Mouse (Mus musculus): Measurements from ENCODE around the gene C1qb.

The C1qb gene

DNA sequence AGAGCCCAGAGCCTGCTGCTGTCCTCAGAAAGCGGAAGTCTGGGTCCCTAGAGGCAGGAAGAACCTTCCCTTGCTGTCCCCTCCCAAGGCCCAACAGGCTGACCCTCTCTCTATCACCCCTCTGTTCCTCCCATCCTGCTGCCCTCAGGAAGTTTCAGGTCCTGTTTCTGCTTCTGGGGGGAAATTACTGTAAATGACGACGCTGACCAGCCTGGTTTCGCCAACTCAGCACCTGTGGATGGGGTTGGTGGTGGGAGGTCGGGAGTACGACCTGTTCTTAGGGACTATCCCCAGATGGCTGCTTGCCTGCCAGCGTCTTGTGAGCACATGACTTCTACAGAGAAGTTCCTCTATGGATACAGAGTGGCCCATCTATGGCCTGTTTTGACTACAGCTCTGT lies at the start of gene C1qb:
C1qb (minus strand) TSS at position 87 of the 400 bp plus-strand sequence.
- DNase-seq: no peak

DNA sequence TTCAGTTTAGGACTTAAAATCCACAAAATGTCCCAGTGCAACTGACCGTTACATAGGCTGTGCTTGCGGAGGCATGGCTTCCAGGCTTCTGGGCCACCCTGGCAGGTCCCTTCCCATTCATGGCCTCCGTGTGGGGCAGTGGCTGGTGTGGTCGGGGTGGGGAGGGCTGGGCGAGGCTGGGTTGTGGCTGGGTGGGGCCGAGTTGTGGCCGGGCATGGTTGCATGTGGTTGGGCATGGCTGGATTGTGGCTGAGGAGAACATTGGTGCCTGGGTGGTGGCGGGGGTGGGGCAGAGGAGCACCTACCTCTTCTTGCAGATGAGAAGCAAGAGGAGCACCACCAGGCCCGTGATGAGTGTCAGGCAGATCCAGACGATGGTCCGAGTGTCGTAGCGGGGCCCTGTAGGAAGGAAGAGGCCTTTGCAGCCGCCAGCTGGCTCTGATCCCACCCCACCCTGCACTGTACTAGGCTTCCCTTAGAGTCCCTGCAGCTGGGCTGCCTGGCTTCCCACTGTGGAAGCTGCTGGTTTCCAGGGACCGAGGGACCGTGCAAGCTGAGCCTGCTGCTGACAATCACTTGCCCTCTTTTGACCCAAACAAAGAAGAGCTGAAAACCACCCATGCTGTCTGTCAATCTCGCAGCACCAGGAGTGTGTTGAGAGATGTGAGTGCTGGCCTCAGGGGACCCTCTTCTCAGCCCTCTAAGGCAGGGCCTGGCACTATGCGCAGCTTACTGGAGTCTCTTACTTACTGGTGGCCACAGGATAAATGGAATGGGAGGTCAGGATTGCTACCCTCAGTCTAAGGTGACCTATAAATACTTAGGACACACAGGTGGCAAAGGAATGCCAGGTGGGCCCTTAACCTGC lies 49.0 kb upstream of the C1qb start:
- DNase-seq: no peak

DNA sequence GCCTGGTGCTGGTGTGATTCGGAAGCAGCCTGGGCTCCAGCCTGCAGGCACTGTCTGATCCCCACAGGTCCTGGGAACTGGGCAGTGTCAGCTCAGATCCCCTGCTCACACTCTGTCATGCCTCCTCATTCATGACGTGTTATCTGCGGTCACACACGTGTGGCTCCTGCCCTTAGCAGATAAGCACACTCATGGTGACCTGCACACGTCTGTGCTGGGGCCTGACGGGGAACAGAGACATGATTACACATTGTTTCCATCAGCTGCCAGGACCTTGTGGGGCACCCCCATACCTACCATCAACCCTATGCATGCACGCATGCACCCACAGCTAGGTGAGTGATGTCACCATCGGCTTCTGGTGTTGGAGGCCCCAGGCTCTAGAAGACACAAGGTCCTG lies 44.5 kb upstream of the C1qb start:
- DNase-seq: no peak

DNA sequence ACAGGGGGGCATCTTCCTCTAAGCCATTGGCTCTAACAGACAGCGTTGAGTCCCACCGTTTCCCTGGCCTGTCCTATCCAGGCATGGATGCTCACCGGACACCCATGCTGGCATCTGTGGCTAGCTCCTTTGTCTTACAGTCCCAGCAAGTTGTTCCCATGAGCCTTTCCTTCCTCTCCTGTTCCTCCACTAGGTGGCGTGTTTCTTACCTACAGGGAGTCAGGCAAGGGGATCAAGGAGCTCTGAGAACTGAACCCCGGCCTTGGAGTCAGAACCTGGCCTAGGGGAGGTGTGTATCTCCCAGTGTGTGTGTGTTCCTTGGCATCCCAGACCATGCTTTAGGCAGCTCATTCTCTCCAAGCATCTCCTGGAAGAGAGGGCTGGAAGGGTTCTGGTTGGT lies 42.9 kb upstream of the C1qb start:
- DNase-seq: peak; percentile 67

DNA sequence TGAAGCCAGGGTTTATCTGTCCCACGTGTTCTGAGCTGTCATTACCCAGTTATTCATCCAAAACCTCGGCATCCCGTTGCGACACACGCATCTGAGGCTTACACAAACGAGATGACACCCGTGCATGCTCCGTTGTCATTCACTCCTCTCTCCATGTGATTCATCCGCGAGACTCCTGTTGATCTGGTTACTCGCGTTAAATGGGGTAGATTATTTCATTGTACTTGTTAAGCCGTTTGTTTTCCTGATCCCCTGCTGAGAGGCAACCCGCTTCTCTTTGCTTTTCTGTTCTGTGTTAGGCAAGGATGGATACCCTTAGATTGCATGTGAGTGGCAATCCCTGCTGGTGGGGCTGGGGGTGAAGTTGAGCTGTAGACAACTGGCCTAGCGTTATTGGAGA lies 39.8 kb upstream of the C1qb start:
- no peak for DNase-seq

DNA sequence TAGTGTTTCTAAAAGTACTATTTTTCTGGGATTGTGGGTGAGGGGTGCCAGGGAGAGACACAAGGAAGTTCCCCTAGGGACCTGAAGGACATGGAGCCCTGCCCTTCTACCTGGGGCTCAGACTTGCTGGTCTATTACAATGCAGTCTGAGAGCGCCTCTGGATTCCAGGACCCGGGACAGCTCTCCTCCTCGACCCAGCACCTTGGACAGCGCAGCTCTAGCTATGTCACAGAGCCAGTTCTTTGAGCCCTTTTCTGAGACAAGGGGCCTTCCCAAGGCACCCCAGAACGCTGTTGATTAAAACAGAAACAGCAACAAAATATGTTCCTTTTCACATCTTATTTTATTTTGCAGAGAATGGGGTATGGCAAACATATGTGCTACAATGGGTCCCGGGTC lies 38.5 kb upstream of the C1qb start:
- DNase-seq: no peak

DNA sequence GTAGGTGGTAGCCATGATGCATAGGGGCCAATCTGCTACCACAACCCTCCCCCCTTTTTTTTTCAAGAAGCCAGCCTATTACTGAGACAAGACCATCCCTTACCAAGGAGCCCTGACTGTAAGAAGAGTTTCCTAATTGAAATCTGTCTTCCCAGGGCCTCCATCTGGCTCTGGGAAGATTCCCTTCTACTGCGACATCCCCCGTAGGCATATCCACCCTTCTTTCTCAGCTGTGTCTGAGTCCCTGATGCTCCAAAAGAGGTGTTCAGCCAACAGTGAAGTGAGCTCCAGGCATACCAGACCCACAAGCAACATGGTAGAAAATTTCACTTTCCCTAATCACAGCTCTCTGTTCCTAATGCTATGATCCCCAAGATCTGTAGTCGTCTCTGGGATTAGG lies 33.5 kb upstream of the C1qb start:
- no peak for DNase-seq

DNA sequence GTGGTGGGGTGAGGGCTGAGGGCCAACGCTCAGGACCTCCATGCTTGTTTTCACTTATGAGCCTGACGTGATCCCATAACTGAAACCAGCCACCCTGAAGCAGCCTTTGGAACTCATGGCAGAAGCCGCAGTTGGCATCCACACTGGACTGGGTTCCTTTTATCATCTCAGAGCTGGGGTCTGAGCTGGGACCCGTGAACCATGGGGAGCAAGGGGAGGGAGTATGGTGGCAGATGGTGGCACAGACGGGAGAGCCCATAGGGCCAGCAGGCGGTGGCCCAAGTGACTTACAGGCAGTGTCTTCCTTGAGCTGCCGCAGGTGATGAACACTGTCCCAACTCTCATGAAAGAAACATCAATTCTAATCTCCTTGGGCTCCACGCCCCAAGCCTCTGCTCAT lies 32.8 kb upstream of the C1qb start:
- no peak for DNase-seq

DNA sequence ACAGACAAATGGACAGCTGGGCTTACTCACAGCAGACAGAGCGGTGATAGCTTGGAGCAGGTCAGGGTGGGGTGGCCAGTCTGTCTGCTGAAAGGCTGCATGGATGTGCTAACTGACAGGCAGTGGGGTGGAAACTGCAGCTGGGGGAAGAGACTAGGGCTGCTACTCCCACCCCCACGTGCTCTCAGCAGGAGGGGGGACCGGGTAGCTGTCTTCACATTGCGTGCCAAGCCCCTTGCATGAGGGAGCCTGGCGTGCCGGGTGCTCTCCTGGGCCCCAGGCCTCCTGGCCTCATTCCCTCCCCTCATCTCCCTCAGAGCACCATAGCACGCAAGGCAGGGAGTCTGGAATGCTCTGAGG lies 31.2 kb upstream of the C1qb start:
- no peak for DNase-seq

DNA sequence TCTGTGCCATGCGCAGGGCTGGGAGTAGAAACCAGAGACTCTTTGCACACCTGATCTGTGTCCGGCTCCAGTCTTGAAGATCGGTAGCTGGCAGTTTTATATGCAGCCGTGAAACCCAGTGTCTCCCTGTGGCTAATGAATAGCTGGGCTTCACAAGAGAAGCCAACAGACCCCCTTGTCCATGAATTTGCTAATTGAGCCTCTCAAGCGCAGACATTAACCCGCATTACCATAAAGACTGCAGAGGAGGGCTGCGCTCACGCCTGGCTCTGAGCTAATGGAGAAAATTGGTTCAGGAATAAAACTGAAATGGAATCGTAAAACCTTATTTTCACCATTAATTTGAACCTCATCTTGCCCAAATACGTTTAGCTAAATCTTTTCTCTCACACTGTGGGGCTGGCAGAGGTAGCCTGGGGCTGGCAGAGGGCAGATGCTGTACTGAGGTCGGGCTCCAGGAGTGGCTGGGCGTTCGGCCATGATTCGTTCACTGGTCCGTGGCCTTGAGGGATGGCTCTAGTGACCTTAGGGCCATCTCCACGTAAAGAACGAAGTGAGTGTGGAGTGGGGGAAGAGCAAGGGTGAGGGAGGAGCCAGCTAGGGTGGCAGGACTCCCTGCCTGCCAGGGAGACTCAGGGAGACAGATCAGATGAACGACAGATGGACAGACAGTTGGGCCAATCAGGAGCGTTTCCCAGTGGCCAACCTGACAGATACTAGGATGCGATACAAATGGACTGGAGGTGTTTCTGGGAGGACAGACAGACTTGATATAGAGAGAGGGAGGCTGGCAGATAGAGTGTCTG lies 30.6 kb upstream of the C1qb start:
- peak; percentile 62 for DNase-seq

DNA sequence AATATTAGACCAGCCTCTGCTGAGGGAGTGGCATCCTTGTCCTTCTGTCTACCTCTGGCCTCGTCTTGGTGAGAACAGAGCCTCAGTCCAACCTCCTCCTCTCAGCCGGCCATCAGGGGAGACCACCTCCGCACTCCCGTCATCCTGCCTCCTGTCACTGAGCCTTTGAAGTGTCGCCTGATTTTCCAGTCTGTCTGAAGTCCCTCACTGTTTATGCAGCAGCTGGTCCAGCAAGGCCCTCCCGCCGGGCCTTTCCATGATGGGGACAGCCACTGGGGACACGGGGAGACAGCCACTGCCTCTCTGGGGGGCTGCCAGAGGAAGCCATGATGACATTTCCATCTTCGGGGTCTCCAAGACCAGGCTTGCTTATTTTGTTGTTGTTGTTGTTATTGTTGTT lies 26.9 kb upstream of the C1qb start:
- no peak for DNase-seq

DNA sequence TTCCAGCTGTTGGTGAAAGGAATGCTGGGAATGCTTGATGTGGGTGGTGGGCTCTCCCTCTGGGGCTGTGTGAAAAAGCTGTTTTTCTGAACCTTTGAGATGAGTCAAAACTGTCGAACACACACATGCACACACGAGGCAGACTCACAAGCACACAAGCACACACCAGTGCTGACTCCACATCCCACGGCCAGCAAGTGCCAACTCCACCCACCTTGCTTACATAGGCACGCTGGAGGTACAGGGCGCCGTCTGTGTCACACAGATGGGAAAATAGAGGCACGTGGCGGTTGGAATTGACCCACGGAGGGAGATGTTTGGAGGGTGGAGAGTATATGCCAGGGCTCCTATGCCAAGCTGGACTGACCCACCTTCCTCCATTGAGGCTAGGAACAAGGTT lies 25.8 kb upstream of the C1qb start:
- no peak for DNase-seq

DNA sequence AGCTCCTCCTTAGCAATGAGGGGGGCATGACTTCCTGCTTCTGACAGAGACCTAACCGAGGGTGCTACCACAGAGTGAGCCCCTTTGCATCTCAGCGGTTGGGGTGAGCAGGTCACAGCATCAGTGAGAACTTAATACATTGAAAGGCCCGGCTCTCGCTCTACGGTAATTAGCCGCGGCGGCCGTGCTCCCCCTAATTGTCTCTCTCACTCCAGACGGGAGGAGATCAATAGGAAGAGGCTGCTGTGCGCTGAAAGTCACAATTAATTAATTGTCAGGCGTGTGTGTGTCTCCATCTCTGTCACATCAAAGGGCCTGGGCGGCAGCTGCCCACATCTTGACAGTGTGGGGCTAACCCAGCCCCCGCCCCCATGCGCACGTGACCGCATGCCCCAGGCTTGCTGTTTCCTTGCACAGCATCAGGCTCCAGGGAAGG lies 25.2 kb upstream of the C1qb start:
- DNase-seq: no peak

DNA sequence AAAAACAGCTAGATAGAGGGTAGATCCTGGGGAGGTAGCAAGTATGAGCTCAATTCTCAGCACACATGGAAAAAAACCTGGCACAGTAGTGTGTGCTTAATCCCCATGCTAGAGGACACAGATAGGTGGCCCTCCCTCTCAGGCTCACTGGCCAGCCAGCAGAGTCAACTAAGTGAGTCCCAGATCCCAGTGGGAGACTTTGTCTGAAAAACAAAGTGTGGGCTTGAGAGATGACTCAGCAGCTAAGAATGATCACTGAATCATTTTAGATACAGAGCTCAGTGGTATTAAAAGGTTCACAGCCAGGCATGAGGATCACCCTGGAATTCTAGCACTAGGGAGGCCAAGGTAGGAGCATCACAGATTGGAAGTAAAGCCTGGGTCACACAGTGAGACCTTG lies 21.8 kb upstream of the C1qb start:
- no peak for DNase-seq

DNA sequence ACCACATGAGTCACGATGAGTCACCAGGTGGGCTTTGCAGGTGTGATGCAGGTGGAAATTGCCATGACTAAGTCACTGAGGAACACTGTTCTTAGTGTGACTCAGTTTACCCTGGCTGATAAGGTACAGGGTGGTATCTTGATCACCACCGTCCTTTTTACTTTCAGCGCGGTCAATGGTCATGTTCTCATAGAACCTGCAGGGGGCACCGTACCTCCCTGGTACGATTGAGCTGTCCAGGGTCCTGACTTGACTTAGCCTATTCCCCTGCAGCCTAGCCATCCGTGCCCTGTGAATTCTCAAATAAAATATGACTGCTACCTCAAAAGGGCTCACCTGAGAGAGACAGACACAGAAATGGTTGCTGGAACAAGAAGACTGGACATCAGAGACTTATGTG lies 21.0 kb upstream of the C1qb start:
- DNase-seq: no peak

DNA sequence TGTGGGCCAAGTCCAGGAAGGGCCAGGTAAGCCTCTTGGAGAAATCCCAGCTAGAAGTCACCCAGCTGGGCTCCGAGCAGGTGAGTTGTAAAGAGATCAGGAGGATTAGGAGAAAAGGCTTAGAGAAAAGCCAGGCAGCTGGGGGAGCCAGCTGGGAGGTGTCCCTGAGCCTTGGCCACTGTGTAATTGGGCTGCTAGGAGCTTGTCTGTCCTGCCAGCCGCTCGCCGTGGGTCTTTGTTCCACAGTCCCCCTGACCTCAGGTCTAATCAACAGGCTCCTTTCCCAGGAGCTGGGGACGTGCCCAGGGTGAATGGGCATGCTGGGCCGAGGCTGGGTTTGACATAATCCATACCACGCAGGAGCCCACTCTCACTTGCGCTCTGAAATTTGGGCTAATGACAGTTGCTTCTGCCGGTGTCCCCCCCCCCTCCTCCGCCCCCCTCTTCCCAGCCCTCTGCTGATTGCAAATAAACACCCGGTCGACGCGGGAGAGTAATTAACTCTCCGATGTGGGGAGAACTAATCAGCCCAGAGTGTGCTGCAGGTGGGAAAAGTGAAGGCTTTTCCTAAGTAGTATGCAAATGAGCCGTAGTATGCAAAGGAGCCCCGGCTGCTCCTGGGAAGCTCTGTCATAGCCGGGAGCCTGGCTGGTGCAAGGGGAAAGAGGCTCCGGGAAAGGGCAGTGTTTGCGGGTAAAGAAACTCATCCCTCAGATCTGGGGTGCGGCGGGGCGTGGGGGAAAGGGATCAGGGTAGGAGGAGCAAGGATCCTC lies 19.0 kb upstream of the C1qb start:
- no peak for DNase-seq

DNA sequence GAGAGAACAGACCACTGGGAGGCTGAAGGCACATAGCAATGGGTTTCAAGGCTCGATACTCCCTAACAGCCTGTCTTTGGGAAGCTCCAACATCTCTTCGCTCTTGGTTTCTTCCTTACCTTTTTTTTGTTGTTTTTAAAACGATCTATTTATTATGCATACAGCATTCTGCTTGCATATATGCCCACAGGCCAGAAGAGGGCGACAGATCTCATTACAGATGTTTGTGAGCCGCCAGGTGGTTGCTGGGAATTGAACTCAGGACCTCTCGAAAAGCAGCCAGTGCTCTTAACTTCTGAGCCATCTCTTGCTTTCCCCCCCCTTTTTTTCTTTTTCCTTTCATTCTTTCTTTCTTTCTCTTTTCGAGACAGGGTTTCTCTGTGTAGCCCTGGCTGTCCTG lies 13.2 kb upstream of the C1qb start:
- no peak for DNase-seq

DNA sequence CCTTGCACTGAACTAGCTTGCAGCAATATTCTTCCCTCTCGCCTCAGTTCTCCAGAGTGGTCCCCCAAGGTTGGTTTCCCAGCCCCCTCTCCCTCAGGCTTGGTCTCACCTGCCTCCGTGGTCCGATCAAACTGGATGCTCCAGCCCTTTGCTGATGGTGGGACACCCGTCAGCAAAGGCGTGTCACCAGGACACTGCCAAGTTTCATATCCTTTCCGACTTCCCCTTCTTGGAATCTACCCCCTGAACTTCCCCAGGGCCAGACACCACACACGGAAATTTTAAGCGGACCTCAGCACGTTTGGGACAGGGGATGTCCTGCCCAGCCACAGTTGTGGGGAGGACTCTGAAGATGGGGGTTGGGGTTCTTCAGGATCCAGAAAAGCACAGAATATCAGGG lies 12.7 kb upstream of the C1qb start, which contains the start of gene C1qa:
C1qa (minus strand) TSS at position 167 of the 400 bp plus-strand sequence.
- no peak for DNase-seq

DNA sequence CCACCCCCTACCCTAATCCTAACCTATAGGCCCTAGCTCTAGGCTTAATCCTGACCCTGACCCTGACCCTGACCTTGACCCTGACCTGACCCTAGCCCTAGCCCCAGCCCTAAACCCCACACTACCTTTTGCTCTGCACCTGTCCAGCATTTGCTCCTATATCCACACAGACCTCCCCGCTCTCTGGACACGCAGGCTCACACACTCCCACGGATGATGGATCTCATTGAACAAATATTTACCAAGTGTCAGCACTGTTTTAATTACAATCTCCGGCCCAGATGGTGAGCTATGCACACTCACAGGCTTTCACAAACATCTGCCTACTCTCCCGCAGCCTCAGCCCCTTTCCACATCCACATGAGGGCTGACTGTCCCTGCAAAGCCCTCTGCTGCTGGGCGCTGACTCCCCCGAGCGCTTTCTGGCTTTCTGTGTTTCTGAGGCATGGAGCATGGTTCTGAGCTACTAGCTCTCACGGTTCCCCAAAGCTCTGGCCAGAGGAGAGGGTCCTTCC lies 12.2 kb upstream of the C1qb start:
- DNase-seq: no peak

DNA sequence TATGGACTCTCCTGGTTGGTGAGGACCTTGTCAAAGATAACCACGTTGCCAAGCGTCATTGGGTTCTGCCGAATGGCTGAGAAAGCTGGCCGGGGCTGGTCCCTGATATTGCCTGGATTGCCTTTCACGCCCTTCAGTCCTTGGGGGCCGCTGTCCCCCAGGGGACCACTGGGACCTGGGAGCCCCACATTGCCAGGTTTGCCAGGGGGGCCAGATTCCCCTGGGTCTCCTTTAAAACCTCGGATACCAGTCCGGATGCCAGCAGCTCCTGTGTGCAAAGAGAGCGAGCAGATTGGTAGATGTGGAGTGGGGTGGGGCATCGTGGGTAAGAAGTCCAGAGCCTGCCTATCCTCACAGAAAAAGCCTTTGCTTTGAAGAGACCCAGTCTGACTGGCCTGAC lies 10.5 kb upstream of the C1qb start:
- DNase-seq: no peak

DNA sequence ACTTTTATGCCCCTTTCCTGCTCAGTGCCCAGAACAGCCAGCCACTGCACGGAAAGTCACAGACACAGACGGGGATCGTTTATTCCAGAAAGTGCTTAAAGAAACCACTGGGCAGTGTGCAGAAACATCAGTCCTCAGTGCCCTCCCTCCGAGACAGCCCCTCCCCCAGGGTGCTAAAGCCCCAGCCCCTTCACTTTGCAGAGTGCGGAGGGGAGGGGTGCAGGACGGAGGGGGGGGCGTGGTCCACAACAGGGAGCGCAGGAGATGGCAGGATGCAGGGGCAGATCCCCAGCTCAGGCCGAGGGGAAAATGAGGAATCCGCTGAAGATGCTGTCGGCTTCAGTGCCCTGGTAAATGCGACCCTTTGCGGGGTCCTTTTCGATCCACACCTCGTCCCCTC lies 9.9 kb upstream of the C1qb start:
- DNase-seq: no peak

DNA sequence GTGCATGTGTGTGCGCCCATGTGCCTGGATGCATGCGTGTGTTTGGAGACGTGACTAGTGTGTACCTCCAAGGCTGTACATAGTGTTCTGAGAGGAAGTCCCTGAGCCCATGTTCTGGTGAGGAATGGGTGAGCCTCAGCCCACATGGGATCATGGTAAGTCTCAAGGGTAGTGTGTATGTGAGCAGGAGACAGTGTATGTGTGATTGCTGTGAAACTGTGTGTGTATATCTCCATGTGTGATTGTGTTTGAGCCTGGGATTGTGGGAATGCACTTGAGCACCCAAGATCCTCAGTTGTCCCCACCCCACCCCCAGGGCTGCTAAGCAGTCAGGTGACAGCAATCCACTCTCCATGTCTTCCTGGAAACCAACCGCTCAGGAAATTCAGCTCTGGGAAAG lies 8.8 kb upstream of the C1qb start:
- DNase-seq: no peak

Measured in cerebellum, adult 9-11 months (tissue).